Mouse (Mus musculus) neural tube, embryonic 13.5 days (tissue): ENCODE results near the gene Nphp4. TPM values are rescaled to one million over a fixed set of nuclear protein-coding genes. Genes with fewer than 3 reads are reported as not detected.
A peak's percentile ranks its signal among the peaks of the same experiment; 100 is the strongest.

ENCODE experiments used
- ATAC-seq: fragments of 200-750 bp; cut with Nextera tagmentation; 2 replicates; pipeline ENCODE4 v1.8.0; 2017; ENCODE audit warnings: low read depth, mild to moderate bottlenecking, moderate TSS enrichment, moderate library complexity
- H3K27ac ChIP-seq: fragments of 300-500 bp; sonication (generic); replicated peaks from 2 replicates; pipeline ENCODE4 v1.5.1; 2015; ENCODE audit warnings: moderate library complexity, mild to moderate bottlenecking, inconsistent platforms
- H3K27me3 ChIP-seq: fragments of 300-500 bp; sonication (generic); 2 replicates; pipeline ENCODE4 v1.6.1; 2015; ENCODE audit warnings: mild to moderate bottlenecking, inconsistent platforms
- H3K36me3 ChIP-seq: fragments of 300-500 bp; sonication (generic); 2 replicates; pipeline ENCODE4 v1.6.1; 2015; ENCODE audit warnings: mild to moderate bottlenecking, inconsistent platforms
- H3K4me1 ChIP-seq: fragments of 300-500 bp; sonication (generic); replicated peaks from 2 replicates; pipeline ENCODE4 v1.6.1; 2015; ENCODE audit warnings: inconsistent platforms
- H3K4me2 ChIP-seq: fragments of 300-500 bp; sonication (generic); 2 replicates; pipeline ENCODE4 v1.6.1; 2015; ENCODE audit warnings: inconsistent platforms, mild to moderate bottlenecking, moderate library complexity
- H3K4me3 ChIP-seq: fragments of 300-500 bp; sonication (generic); 2 replicates; pipeline ENCODE4 v1.5.1; 2015; ENCODE audit warnings: mild to moderate bottlenecking, inconsistent platforms
- H3K9ac ChIP-seq: fragments of 300-500 bp; sonication (generic); 2 replicates; pipeline ENCODE4 v1.6.1; 2015; ENCODE audit warnings: moderate library complexity, mild to moderate bottlenecking, inconsistent platforms
- H3K9me3 ChIP-seq: fragments of 300-500 bp; sonication (generic); 2 replicates; pipeline ENCODE4 v1.6.1; 2016; ENCODE audit warnings: inconsistent platforms
- whole genome bisulfite sequencing: fragments of 180-500 bp; shearing (Covaris S2); methylation state at CpG from one replicate; pipeline ENCODE4 v1.1.7; 2015; 5-methylcytosine and 5-hydroxymethylcytosine counted together
- polyA plus RNA-seq: library from polyadenylated mRNA; unstranded; fragments of >200 nt; fragmentation: Nextera tagmentation; extraction: Ambion mirVana; gene quantifications from 2 replicates; pipeline ENCODE4 v1.2.1, GENCODE M21; 2015

The Nphp4 gene
- polyA plus RNA-seq, 1 experiment from 2014 or later = 4.9 TPM

DNA sequence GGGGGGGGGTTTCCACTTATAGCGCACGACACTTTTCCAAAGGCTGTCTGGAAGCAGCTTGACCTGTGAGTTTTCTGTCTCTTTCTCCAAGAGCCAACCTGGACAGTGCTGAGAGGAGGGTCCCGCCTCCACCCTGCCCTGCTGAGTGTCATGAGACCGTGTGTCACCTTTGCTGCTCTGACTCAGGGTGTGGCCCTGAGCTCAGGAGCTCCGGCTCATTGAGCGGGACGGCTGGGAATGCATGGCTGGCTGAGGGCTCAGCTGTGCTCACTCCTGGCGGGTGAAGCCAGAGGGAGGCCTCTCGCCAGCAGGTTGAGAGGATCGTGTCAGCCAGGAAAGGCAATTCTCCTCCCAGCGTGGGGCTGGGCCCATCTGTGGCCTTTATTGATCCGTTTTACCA, 97.8 kb downstream of the Nphp4 start:
- Histone ChIP-seq H3K9ac (no peak overlapping the region), H3K4me1 (peaks cover 6% of the 10 kb centered on the region), H3K27ac (no peak overlapping the region), H3K36me3 (no peaks in the 10 kb centered on the region), H3K4me2 (no peak overlapping the region), H3K9me3 (no peaks in the 10 kb centered on the region), H3K4me3 (no peak overlapping the region), H3K27me3 (no peaks in the 10 kb centered on the region; the same call in 1 of the 2 replicates)
- WGBS = 46% methylated on average over 12 of the region's 12 CpGs
- ATAC-seq = no peak

DNA sequence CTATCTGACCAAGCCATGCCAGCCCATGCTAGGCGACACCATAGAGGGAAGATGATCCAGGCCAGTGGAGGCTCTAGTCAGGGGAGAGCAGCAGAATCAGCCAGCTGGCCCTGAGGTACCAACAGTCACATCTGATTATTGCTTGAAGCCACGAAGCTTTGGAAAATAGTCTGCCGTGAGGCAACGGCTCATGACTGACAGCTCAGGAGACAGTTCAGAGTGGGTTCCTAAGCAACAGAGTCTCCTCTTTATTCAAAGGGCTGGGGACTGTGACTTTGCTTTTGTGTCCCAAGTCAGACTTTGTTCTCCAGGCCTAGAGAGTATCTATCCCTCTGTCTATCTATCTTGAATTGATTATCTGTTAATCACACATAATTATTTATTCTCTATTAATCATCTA, 100.3 kb downstream of the Nphp4 start:
- Histone ChIP-seq H3K4me3 (no peak overlapping the region), H3K27me3 (no peaks in the 10 kb centered on the region), H3K4me1 (no peaks in the 10 kb centered on the region; the same call in 1 of the 2 replicates), H3K9ac (no peak overlapping the region), H3K36me3 (no peaks in the 10 kb centered on the region), H3K27ac (no peak overlapping the region), H3K4me2 (no peak overlapping the region), H3K9me3 (no peaks in the 10 kb centered on the region)
- no peak for ATAC-seq
- WGBS = 55% methylated on average over 4 of the region's 4 CpGs

DNA sequence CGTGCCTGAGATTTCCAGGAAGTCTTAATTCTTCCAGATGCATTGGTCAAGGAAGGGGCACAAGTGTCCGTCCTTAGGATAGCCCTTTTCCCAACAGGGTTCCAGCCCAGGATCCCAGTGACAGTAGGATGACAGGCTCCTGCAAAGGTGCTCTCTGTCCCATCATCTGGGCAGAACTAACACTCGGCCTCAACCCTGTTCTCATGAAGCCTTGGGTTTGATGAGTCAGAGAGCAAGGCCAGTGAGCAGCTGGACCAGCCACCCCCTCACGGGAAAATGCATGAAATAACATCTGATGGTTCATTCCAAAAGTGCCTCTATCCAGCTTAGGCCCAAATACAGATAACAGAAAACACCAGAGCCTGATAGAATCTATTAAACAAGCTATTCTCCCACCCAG, 103.5 kb downstream of the Nphp4 start:
- ATAC-seq = no peak
- H3K4me3 ChIP-seq = no peak overlapping the region
- 80% methylated on average over 4 of the region's 4 CpGs for WGBS

DNA sequence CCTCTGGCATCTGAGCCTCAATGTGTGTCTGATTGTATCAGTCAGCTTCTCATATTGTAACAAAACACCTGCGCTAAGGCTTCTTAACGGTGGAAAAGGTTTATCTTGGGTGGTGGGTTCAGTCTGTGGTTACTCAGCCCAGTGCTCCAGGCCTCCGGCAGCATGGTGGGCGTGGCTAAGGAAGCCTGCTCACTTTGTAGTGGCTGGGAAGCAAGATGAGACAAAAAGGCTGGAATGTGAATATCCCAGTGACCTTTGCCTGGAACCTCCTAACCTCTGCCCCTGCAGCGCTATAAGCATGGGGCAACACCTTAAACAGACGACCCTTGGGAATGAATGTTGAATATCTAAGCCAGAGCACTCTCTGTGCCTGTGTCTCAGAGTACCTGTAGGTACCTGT, 105.7 kb downstream of the Nphp4 start:
- no peak overlapping the region for H3K27ac ChIP-seq
- no peak overlapping the region for H3K9ac ChIP-seq
- no peak for ATAC-seq
- no peak overlapping the region for H3K4me3 ChIP-seq
- no peaks in the 10 kb centered on the region for H3K4me1 ChIP-seq
- no peaks in the 10 kb centered on the region for H3K27me3 ChIP-seq
- H3K4me2 ChIP-seq = no peak overlapping the region
- H3K36me3 ChIP-seq = no peaks in the 10 kb centered on the region
- WGBS = 42% methylated on average over 6 of the region's 6 CpGs
- no peaks in the 10 kb centered on the region for H3K9me3 ChIP-seq

More for the DNA sequence above, 103.5 kb downstream of the Nphp4 start:
- no peaks in the 10 kb centered on the region for H3K36me3 ChIP-seq
- no peaks in the 10 kb centered on the region for H3K9me3 ChIP-seq
- H3K27ac ChIP-seq = no peak overlapping the region
- no peaks in the 10 kb centered on the region for H3K27me3 ChIP-seq
- no peaks in the 10 kb centered on the region for H3K4me1 ChIP-seq
- H3K9ac ChIP-seq = no peak overlapping the region
- H3K4me2 ChIP-seq = no peak overlapping the region

DNA sequence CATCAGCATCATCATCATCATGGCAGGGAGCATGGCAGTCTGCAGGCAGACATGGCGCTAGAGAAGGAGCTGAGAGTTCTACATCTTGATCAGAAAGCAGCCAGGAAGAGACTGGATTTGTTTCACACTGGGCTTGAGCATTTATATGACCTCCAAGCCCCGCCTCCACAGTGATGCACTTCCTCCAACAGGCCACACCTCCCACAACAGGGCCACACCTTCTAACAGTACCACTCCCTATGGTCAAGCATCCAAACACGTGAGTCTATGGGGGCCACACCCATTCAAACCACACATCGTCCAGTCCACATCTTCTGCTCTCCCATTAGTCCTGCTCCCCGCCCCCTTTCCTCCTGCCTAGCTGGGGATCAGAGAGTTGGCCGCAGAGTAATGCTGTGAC, 107.1 kb downstream of the Nphp4 start:
- H3K4me1 ChIP-seq = no peaks in the 10 kb centered on the region; the same call in 1 of the 2 replicates
- H3K4me2 ChIP-seq = no peak overlapping the region
- no peaks in the 10 kb centered on the region for H3K27me3 ChIP-seq
- ATAC-seq = no peak
- H3K36me3 ChIP-seq = no peaks in the 10 kb centered on the region
- no peak overlapping the region for H3K4me3 ChIP-seq
- no peak overlapping the region for H3K27ac ChIP-seq
- WGBS = 72% methylated on average over 6 of the region's 6 CpGs
- H3K9me3 ChIP-seq = no peaks in the 10 kb centered on the region
- no peak overlapping the region for H3K9ac ChIP-seq

DNA sequence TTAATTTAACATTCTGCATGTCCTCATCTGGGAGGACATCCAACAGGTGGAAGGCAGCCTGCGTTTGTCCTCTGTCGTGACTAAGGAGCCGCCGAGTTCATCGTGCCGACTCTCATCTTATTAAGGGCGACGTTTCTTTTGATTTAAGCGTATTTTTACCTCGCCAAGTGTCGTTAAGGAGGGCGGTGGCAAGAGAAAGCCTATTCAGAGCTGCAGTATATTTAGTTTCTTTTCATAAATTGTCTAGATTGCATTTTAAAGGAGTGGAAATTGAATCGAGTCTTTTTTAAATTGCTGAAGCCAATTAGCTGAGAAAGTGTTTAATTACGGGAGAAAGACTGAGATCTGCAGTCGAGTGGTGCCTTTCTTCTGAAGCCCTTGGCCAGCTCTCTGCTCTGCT, 109.0 kb downstream of the Nphp4 start:
- H3K36me3 ChIP-seq = no peaks in the 10 kb centered on the region
- no peak overlapping the region for H3K4me3 ChIP-seq
- H3K27ac ChIP-seq = 0 out of 2 replicates have a peak overlapping the region, but pooled peaks have one; percentile 4
- no peaks in the 10 kb centered on the region for H3K9me3 ChIP-seq
- H3K4me1 ChIP-seq = no peaks in the 10 kb centered on the region; the same call in 1 of the 2 replicates
- WGBS = 69% methylated on average over 15 of the region's 15 CpGs
- no peaks in the 10 kb centered on the region for H3K27me3 ChIP-seq
- no peak overlapping the region for H3K4me2 ChIP-seq
- ATAC-seq = no peak
- H3K9ac ChIP-seq = no peak overlapping the region

DNA sequence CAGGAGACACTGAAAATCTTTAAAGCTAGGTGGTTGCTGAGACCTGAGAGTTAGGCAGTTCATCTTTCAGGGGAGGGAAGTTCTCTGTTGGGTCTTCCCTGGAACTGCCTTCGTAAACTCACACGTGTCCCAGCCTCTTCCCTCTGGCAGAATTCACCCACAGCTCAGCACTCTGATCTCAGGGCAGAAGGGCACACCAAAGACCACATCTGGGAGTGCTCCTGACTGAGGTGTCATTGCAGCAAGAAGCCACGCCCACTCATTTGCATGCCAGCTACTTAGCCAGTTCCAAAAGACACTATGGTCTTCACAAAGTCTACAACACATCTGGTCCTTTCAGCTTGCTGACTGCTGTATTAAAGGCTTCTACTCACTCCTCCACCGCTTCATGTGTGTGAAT, 109.7 kb downstream of the Nphp4 start:
- no peak for ATAC-seq
- H3K9ac ChIP-seq = no peak overlapping the region
- peak overlapping the region; percentile 4; the same call in 1 of the 2 replicates for H3K27ac ChIP-seq
- H3K4me3 ChIP-seq = no peak overlapping the region
- no peaks in the 10 kb centered on the region for H3K27me3 ChIP-seq
- H3K4me2 ChIP-seq = no peak overlapping the region
- no peaks in the 10 kb centered on the region for H3K9me3 ChIP-seq
- no peaks in the 10 kb centered on the region for H3K36me3 ChIP-seq
- no peaks in the 10 kb centered on the region; the same call in 1 of the 2 replicates for H3K4me1 ChIP-seq
- WGBS = 43% methylated on average over 4 of the region's 4 CpGs

DNA sequence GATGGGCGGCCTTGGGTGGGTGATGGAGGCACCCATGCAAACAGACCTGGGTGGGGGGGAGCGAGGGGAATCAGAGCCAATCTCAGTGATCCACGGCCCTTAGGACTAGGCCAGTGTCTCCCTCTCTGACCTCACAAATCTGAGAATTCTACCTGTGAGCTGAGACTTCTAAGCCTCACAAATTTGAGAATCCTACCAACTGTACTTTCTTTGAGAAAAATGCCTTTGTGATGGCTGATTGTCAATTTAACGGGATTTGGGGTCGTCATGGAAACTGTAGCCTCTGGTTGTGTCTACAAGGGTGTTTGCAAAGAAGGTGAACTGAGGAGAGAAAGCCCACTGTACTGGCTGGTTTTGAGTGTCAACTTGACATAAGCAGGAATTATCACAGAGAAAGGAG, 127.8 kb downstream of the Nphp4 start:
- Histone ChIP-seq H3K9me3 (no peaks in the 10 kb centered on the region), H3K4me1 (no peaks in the 10 kb centered on the region), H3K36me3 (no peaks in the 10 kb centered on the region), H3K4me3 (no peak overlapping the region), H3K27ac (no peak overlapping the region), H3K27me3 (no peaks in the 10 kb centered on the region), H3K4me2 (no peak overlapping the region), H3K9ac (no peak overlapping the region)
- 87% methylated on average over 5 of the region's 5 CpGs for WGBS
- no peak for ATAC-seq

DNA sequence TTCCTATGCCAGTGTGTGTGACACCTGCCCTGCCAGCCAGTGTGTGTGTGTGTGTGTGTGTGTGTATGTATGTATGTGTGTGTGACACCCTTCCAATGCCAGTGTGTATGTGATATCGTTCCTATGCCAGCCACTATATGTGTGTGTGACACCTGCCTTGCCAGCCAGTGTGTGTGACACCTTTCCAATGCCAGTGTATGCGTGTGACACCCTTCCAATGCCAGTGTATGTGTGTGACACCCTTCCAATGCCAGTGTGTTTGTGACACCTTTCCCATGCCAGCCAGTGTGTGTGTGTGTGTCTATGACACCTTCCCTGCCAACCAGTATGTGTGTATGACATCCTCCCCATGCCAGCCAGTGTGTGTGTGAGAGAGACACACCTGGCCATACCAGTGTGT, 132.7 kb downstream of the Nphp4 start:
- Histone ChIP-seq H3K9ac (no peak overlapping the region), H3K36me3 (no peaks in the 10 kb centered on the region), H3K9me3 (no peaks in the 10 kb centered on the region), H3K4me1 (no peaks in the 10 kb centered on the region), H3K4me2 (no peak overlapping the region), H3K27ac (no peak overlapping the region), H3K4me3 (no peak overlapping the region), H3K27me3 (no peaks in the 10 kb centered on the region)
- 85% methylated on average over 2 of the region's 2 CpGs for WGBS
- ATAC-seq = no peak

DNA sequence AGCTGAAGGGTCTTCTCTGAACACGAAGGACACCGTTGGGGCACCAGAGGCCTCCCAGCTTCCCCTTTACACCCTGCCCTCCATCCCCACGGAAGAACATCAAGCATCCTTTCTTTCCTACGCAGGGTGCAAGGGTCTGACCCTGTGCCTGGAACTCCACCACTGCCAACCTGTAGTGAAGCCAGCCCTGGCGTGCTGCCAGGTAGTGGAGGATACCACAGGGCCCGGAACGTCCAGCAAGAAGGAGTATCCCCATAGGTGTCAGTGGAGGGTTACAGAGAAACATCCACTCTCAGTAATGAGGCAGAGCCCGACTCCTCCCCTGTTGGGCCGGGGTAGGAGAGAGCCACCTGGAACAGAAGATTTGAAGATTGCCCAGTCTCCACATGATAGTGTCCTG, 133.5 kb downstream of the Nphp4 start:
- no peaks in the 10 kb centered on the region for H3K27me3 ChIP-seq
- 85% methylated on average over 9 of the region's 9 CpGs for WGBS
- ATAC-seq = no peak

More for the DNA sequence above, 133.5 kb downstream of the Nphp4 start:
- Histone ChIP-seq H3K27ac (no peak overlapping the region), H3K9me3 (no peaks in the 10 kb centered on the region), H3K4me2 (no peak overlapping the region), H3K36me3 (no peaks in the 10 kb centered on the region), H3K9ac (no peak overlapping the region), H3K4me1 (no peaks in the 10 kb centered on the region), H3K4me3 (no peak overlapping the region)

Other genes with a start within 250 kb of the Nphp4 start
- gene Gpr153, start 202.5 kb upstream of the Nphp4 start, polyA plus RNA-seq = 10.7 and 11.8 TPM in 2 replicates
- gene Hes3, start 185.0 kb upstream of the Nphp4 start, polyA plus RNA-seq = 0.24 and 0.26 TPM in 2 replicates
- gene Icmt, start 179.5 kb upstream of the Nphp4 start, polyA plus RNA-seq = 17.9 and 21.7 TPM in 2 replicates
- 6.3 and 10.4 TPM in 2 replicates for gene Rnf207, start 157.7 kb upstream of the Nphp4 start, polyA plus RNA-seq
- gene Rpl22, start 151.0 kb upstream of the Nphp4 start, polyA plus RNA-seq = 198 and 217 TPM in 2 replicates
- 26.0 and 30.8 TPM in 2 replicates for gene Chd5, start 138.1 kb upstream of the Nphp4 start, polyA plus RNA-seq
- 29.3 and 32.6 TPM in 2 replicates for gene Kcnab2, start 1.2 kb downstream of the Nphp4 start, polyA plus RNA-seq